Mouse (Mus musculus) heart, postnatal 0 days (tissue): ENCODE results near the gene Scn8a.

Experiments
- CTCF ChIP-seq: IDR thresholded peaks from 2 replicates; pipeline ENCODE4 v1.5.1; 2016; ENCODE audit warnings: antibody characterized with exemption, control low read depth, low read depth
- EP300 ChIP-seq: IDR thresholded peaks from 2 replicates; pipeline ENCODE4 v1.6.1; 2016; ENCODE audit warnings: antibody characterized with exemption, low read depth

DNA sequence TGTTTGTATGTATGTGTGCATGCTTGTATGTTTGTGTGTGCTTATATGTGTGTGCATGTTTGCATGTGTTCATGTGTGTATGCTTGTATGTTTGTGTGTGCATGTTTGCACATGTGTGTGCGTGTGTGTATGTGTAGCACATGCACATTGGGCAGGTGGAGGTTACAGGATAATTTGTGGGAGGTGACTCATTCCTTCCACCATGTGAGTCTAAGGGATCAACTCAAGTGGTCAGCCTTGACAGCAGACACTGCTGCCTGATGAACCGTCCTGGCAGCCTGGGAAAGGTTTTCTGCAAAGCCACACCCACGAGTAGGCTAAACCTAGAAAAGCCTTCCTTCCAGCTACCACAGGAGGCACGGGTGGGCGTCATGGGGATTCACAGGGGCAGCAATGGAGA lies 8.8 kb upstream of the Scn8a start:
- TF ChIP-seq CTCF (no peak), EP300 (no peak)
